Comparison of ENCODE assay signal across 8 mouse cellular contexts in the genomic region with DNA sequence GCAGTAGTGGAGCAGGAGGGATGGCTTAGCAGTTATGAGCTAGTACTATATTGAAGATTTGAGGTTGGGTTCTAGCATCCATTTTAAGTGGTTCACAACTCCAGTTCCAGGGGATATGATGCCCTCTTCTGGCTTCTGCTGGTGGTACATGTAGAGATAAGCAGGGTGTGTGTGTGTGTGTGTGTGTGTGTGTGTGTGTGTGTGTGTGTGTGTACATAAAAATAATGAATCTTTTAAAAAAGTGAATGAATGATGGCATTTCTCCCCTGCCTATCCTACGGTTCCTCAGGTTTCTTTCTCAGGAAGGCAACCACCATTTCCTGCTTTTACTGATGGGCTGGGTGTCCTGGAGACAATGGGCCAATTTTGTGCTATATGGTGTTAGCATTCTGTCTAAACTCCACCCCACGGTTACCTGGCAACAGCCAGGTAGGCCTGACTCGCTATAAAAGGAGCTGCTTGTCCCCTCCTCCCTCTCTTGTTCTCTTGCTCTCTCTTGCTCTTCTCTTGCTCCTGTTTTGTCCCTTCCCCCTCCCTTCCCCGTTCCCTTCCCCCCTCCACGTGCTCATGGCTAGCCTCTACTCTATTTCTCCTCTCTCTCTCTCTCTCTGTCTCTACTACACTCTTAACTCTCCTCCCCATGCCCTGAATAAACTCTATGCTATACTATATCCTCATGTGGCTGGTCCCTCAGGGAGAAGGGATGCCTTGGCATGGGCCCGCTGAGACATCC. TPM values are rescaled to one million over a fixed set of nuclear protein-coding genes. Genes with fewer than 3 reads are reported as not detected.
DNase-seq lines count a peak whose midpoint lies in the region; ATAC-seq and TF ChIP-seq lines count a peak whose summit lies in the region.

No protein-coding gene starts in this region.

- WGBS in forebrain, embryonic 10.5 days, result 29% methylated on average over 6 of the region's 6 CpGs
- 30% methylated on average over 6 of the region's 6 CpGs for WGBS in forebrain, embryonic 13.5 days
- WGBS in midbrain, embryonic 10.5 days, result 30% methylated on average over 6 of the region's 6 CpGs
- WGBS in midbrain, embryonic 16.5 days, result 35% methylated on average over 6 of the region's 6 CpGs

- no peak overlapping the region for H3K4me3 ChIP-seq in forebrain, embryonic 10.5 days
- no peak overlapping the region for H3K4me3 ChIP-seq in forebrain, embryonic 13.5 days
- no peak overlapping the region for H3K4me3 ChIP-seq in midbrain, embryonic 10.5 days
- no peak overlapping the region for H3K4me3 ChIP-seq in midbrain, embryonic 16.5 days (ENCODE audit: low read depth, low read length)
- no peak overlapping the region for H3K4me3 ChIP-seq in cortical plate, adult 2 months (ENCODE audit: insufficient read depth, low read length)

- no peak overlapping the region for H3K9ac ChIP-seq in forebrain, embryonic 13.5 days
- no peak overlapping the region for H3K9ac ChIP-seq in midbrain, embryonic 16.5 days (ENCODE audit: low read depth, low read length)

- no peaks in the 10 kb centered on the region for H3K36me3 ChIP-seq in forebrain, embryonic 10.5 days (replicated peaks)
- no peaks in the 10 kb centered on the region for H3K36me3 ChIP-seq in forebrain, embryonic 13.5 days (ENCODE audit: poor library complexity, severe bottlenecking)
- no peaks in the 10 kb centered on the region for H3K36me3 ChIP-seq in midbrain, embryonic 10.5 days
- no peaks in the 10 kb centered on the region for H3K36me3 ChIP-seq in midbrain, embryonic 16.5 days (ENCODE audit: control insufficient read depth, insufficient read depth, low read length)

- peak; percentile 32; the same call in 1 of the 2 replicates for TF ChIP-seq CTCF in cortical plate, adult 2 months (IDR thresholded peaks at IDR 0.05; ENCODE audit: extremely low read depth, insufficient read depth, low read length)

- H3K27me3 ChIP-seq in forebrain, embryonic 10.5 days (ENCODE audit: poor library complexity, severe bottlenecking), result no peaks in the 10 kb centered on the region
- no peaks in the 10 kb centered on the region for H3K27me3 ChIP-seq in forebrain, embryonic 13.5 days
- H3K27me3 ChIP-seq in midbrain, embryonic 10.5 days (ENCODE audit: low read depth, poor library complexity, severe bottlenecking), result no peaks in the 10 kb centered on the region
- no peaks in the 10 kb centered on the region for H3K27me3 ChIP-seq in midbrain, embryonic 16.5 days (ENCODE audit: control insufficient read depth, insufficient read depth, low read depth, low read length)

- no peaks in the 10 kb centered on the region for H3K9me3 ChIP-seq in forebrain, embryonic 10.5 days
- H3K9me3 ChIP-seq in forebrain, embryonic 13.5 days (replicated peaks), result no peaks in the 10 kb centered on the region
- no peaks in the 10 kb centered on the region for H3K9me3 ChIP-seq in midbrain, embryonic 10.5 days (replicated peaks)
- H3K9me3 ChIP-seq in midbrain, embryonic 16.5 days (replicated peaks; ENCODE audit: control insufficient read depth, low read length, poor library complexity, severe bottlenecking), result no peaks in the 10 kb centered on the region

- TF ChIP-seq POLR2A in cortical plate, adult 2 months (IDR thresholded peaks at IDR 0.05; ENCODE audit: extremely low read depth, insufficient read depth, low read length), result no peak

- H3K27ac ChIP-seq in forebrain, embryonic 10.5 days, result no peak overlapping the region
- H3K27ac ChIP-seq in forebrain, embryonic 13.5 days, result no peak overlapping the region
- H3K27ac ChIP-seq in midbrain, embryonic 10.5 days (replicated peaks), result 0 out of 2 replicates have a peak overlapping the region, but pooled peaks have one; percentile 33
- no peak overlapping the region for H3K27ac ChIP-seq in midbrain, embryonic 16.5 days (ENCODE audit: low read length)
- H3K27ac ChIP-seq in cortical plate, adult 2 months (ENCODE audit: insufficient read depth, low read length), result no peak overlapping the region

- peak; percentile 27 for DNase-seq in forebrain, embryonic 10.5 days (ENCODE audit: extremely low spot score, low spot score)
- peak; percentile 37 for DNase-seq in midbrain, embryonic 10.5 days (ENCODE audit: low spot score)
- DNase-seq in naive thymus-derived CD4-positive, alpha-beta T cell, adult 2 months (ENCODE audit: low read depth), result peak; percentile 85
- no peak for DNase-seq in frontal cortex, postnatal 25 days (ENCODE audit: low spot score in 2 of 2)
- DNase-seq in gastrocnemius, adult 8-10 months (ENCODE audit: low spot score in 2 of 2), result no peak

- ATAC-seq in forebrain, embryonic 13.5 days, result no peak
- no peak for ATAC-seq in midbrain, embryonic 16.5 days

- no peak overlapping the region for H3K4me2 ChIP-seq in forebrain, embryonic 13.5 days
- no peak overlapping the region for H3K4me2 ChIP-seq in midbrain, embryonic 16.5 days (ENCODE audit: low read length)

- H3K4me1 ChIP-seq in forebrain, embryonic 10.5 days, result peaks cover 42% of the 10 kb centered on the region
- peaks cover 15% of the 10 kb centered on the region for H3K4me1 ChIP-seq in forebrain, embryonic 13.5 days
- H3K4me1 ChIP-seq in midbrain, embryonic 10.5 days, result peaks cover 35% of the 10 kb centered on the region
- H3K4me1 ChIP-seq in midbrain, embryonic 16.5 days (ENCODE audit: control insufficient read depth, insufficient read depth, low read length), result peaks cover 9% of the 10 kb centered on the region
- H3K4me1 ChIP-seq in cortical plate, adult 2 months (ENCODE audit: control insufficient read depth, insufficient read depth, low read length), result peaks cover 3% of the 10 kb centered on the region; the same call in 1 of the 2 replicates

RNA-seq across cellular contexts. Expression of gene Leo1, which starts 3.5 kb away (rescaled TPM):
- 56.8 and 59.6 TPM in 2 replicates for polyA plus RNA-seq in forebrain, embryonic 10.5 days (2016; fragmentation: Nextera tagmentation; extraction: Ambion mirVana)
- polyA plus RNA-seq in forebrain, embryonic 13.5 days (2015; fragmentation: Nextera tagmentation; extraction: Ambion mirVana), result 44.2 and 44.5 TPM in 2 replicates
- 49.4 and 52.3 TPM in 2 replicates for polyA plus RNA-seq in midbrain, embryonic 10.5 days (2016; fragmentation: Nextera tagmentation; extraction: Ambion mirVana)
- 43.6 and 48.2 TPM in 2 replicates for polyA plus RNA-seq in midbrain, embryonic 16.5 days (2015; fragmentation: Nextera tagmentation; extraction: Ambion mirVana)
- 12.9 and 13.0 TPM in 2 replicates for polyA plus RNA-seq in cortical plate, adult 2 months (2012; rRNA removed)
- total RNA-seq in gastrocnemius, adult 8-10 months (2022), result 10 to 100 TPM; 14.8 to 23.2 (median 22.2) TPM

RNA-seq across cellular contexts. Expression of gene Mapk6, which starts 28.0 kb away (rescaled TPM):
- polyA plus RNA-seq in forebrain, embryonic 10.5 days (2016; fragmentation: Nextera tagmentation; extraction: Ambion mirVana), result 132 and 144 TPM in 2 replicates
- polyA plus RNA-seq in forebrain, embryonic 13.5 days (2015; fragmentation: Nextera tagmentation; extraction: Ambion mirVana), result 139 and 157 TPM in 2 replicates
- polyA plus RNA-seq in midbrain, embryonic 10.5 days (2016; fragmentation: Nextera tagmentation; extraction: Ambion mirVana), result 138 and 156 TPM in 2 replicates
- polyA plus RNA-seq in midbrain, embryonic 16.5 days (2015; fragmentation: Nextera tagmentation; extraction: Ambion mirVana), result 147 and 162 TPM in 2 replicates
- polyA plus RNA-seq in cortical plate, adult 2 months (2012; rRNA removed), result 41.8 and 43.6 TPM in 2 replicates
- 10 to 100 TPM; 28.5 to 36.0 (median 30.5) TPM for total RNA-seq in gastrocnemius, adult 8-10 months (2022)

Comparison
In these comparisons a context has a peak if more than half of its experiments do, and no peak if none do; other contexts are left out.
1. DNase-seq: peak in forebrain, embryonic 10.5 days (single experiment), midbrain, embryonic 10.5 days (single experiment) and naive thymus-derived CD4-positive, alpha-beta T cell, adult 2 months (single experiment); none in frontal cortex, postnatal 25 days (0 of 2) and gastrocnemius, adult 8-10 months (0 of 2).